In the genomic region with DNA sequence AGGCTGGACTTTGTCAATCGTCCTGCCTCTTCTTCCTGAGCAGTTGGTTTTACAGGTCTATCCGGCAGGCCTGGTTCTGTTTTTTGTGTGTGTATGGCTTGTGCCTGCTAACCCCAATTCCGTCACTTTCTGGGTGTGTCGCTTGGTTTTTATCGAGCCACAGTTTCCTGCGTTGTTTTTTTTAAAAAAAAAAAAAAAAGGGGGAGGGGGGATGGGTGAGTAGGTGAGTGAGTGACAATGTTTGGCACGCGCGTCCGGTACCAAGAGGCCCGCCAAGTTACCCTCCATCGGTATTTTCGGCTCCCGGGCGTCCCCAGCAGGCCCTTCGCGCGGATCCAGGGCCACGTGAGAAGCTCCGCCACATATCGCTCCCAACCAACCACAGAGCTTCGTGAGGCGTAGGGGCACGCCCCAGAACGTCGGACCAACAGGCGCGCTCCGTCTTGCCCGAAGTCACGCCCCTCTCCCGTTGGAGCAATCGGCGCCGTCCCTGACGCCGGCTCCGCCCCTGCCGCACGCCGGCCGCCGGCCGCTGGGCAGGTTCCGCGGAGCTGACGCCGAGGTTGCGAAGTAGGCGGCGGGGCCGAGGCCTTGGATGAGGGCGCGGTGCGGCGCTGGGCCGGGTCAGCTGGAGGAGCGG, we compare ENCODE assay signal across 8 mouse cellular contexts. TPM values are rescaled to one million over a fixed set of nuclear protein-coding genes. Genes with fewer than 3 reads are reported as not detected.
DNase-seq lines count a peak whose midpoint lies in the region; ATAC-seq and TF ChIP-seq lines count a peak whose summit lies in the region.

TSS of gene Tatdn2 (plus strand) at position 469 of the 640 bp plus-strand sequence.

- H3K9me3 ChIP-seq in G1E (replicated peaks) = no peaks in the 10 kb centered on the region
- no peaks in the 10 kb centered on the region for H3K9me3 ChIP-seq in forebrain, embryonic 16.5 days (ENCODE audit: control insufficient read depth, low read length)
- H3K9me3 ChIP-seq in lung, embryonic 14.5 days (ENCODE audit: low read depth, low read length) = no peaks in the 10 kb centered on the region

- under 1% methylated on average over 54 of the region's 58 CpGs for WGBS in forebrain, embryonic 16.5 days
- under 1% methylated on average over 51 of the region's 58 CpGs for WGBS in lung, embryonic 14.5 days
- under 1% methylated on average over 58 of the region's 58 CpGs for WGBS in olfactory bulb, adult 2 months
- under 1% methylated on average over 58 of the region's 58 CpGs for WGBS in thymus, adult 2 months

- TF ChIP-seq CTCF in G1E (IDR thresholded peaks at IDR 0.05; ENCODE audit: low read depth, low read length) = no peak
- TF ChIP-seq CTCF in layer of hippocampus, adult 2 months (conservative IDR thresholded peaks at IDR 0.05) = peak; percentile 26; the same call in 1 of the 2 replicates
- no peak; the same call in 1 of the 2 replicates for TF ChIP-seq CTCF in lung, embryonic 14.5 days (IDR thresholded peaks at IDR 0.05; ENCODE audit: low read depth)
- no peak for TF ChIP-seq CTCF in olfactory bulb, adult 2 months (IDR thresholded peaks at IDR 0.05; ENCODE audit: insufficient read depth, low read depth, low read length)
- peak; percentile 74; the same call in 1 of the 2 replicates for TF ChIP-seq CTCF in thymus, adult 2 months (IDR thresholded peaks at IDR 0.05; ENCODE audit: borderline replicate concordance, control insufficient read depth, extremely low read depth, insufficient read depth, low read length, poor library complexity)

- H3K4me3 ChIP-seq in G1E (ENCODE audit: low read depth, low read length) = peak within 1 kb of the TSS; percentile 97
- peak within 1 kb of the TSS; percentile 88 for H3K4me3 ChIP-seq in forebrain, embryonic 16.5 days (replicated peaks; ENCODE audit: low read length)
- H3K4me3 ChIP-seq in layer of hippocampus, adult 2 months = peak within 1 kb of the TSS; percentile 94
- peak within 1 kb of the TSS; percentile 93 for H3K4me3 ChIP-seq in lung, embryonic 14.5 days (ENCODE audit: low read depth, low read length)
- peak within 1 kb of the TSS; percentile 63 for H3K4me3 ChIP-seq in olfactory bulb, adult 2 months (ENCODE audit: insufficient read depth, low read depth, low read length)
- H3K4me3 ChIP-seq in thymus, adult 2 months (ENCODE audit: control insufficient read depth, insufficient read depth, low read length) = peak within 1 kb of the TSS; percentile 95

- peak within 1 kb of the TSS; percentile 82 for H3K9ac ChIP-seq in forebrain, embryonic 16.5 days (replicated peaks; ENCODE audit: low read depth, low read length)
- peak within 1 kb of the TSS; percentile 80 for H3K9ac ChIP-seq in lung, embryonic 14.5 days

- peak within 1 kb of the TSS; percentile 96 for H3K4me2 ChIP-seq in forebrain, embryonic 16.5 days (ENCODE audit: low read length)
- H3K4me2 ChIP-seq in lung, embryonic 14.5 days = peak within 1 kb of the TSS; percentile 96

- peak; percentile 96 for ATAC-seq in G1E (ENCODE audit: extremely low read depth, insufficient number of reproducible peaks, low FRiP score, poor library complexity, severe bottlenecking)
- ATAC-seq in forebrain, embryonic 16.5 days = peak; percentile 100
- ATAC-seq in lung, embryonic 14.5 days (ENCODE audit: insufficient read depth) = peak; percentile 99

- TF ChIP-seq POLR2A in olfactory bulb, adult 2 months (IDR thresholded peaks at IDR 0.05; ENCODE audit: insufficient read depth, low read depth, low read length) = peak; percentile 55
- TF ChIP-seq POLR2A in thymus, adult 2 months (IDR thresholded peaks at IDR 0.05; ENCODE audit: control insufficient read depth, extremely low read depth, insufficient read depth, low read length, poor library complexity) = peak; percentile 98

- no peaks in the 10 kb centered on the region for H3K27me3 ChIP-seq in G1E (ENCODE audit: insufficient read depth, low read length)
- H3K27me3 ChIP-seq in forebrain, embryonic 16.5 days (replicated peaks; ENCODE audit: control insufficient read depth, insufficient read depth, low read length) = no peaks in the 10 kb centered on the region
- H3K27me3 ChIP-seq in lung, embryonic 14.5 days (ENCODE audit: insufficient read depth, low read length) = no peaks in the 10 kb centered on the region
- H3K27me3 ChIP-seq in thymus, adult 2 months (ENCODE audit: control insufficient read depth, insufficient read depth, low read length) = no peaks in the 10 kb centered on the region

- H3K36me3 ChIP-seq in G1E (replicated peaks) = peaks cover 56% of the 10 kb centered on the region
- peaks cover 3% of the 10 kb centered on the region; the same call in 1 of the 2 replicates for H3K36me3 ChIP-seq in forebrain, embryonic 16.5 days (ENCODE audit: control insufficient read depth, insufficient read depth)
- peaks cover 18% of the 10 kb centered on the region for H3K36me3 ChIP-seq in lung, embryonic 14.5 days (ENCODE audit: insufficient read depth)
- peaks cover 7% of the 10 kb centered on the region; the same call in 1 of the 2 replicates for H3K36me3 ChIP-seq in thymus, adult 2 months (ENCODE audit: control insufficient read depth, insufficient read depth, low read length)

- peak; percentile 95 for DNase-seq in G1E (ENCODE audit: low spot score)
- peak; percentile 95 to 98 for DNase-seq in cerebellum, adult 18-20 months
- peak; percentile 93 to 95 for DNase-seq in heart, postnatal 36 days
- peak; percentile 94 to 99 for DNase-seq in layer of hippocampus, adult 2 months (ENCODE audit: low spot score in 2 of 2)
- peak; percentile 98 for DNase-seq in lung, embryonic 14.5 days
- DNase-seq in thymus, adult 2 months = peak; percentile 95

- peaks cover 73% of the 10 kb centered on the region for H3K4me1 ChIP-seq in G1E (ENCODE audit: insufficient read depth, low read depth, low read length)
- H3K4me1 ChIP-seq in forebrain, embryonic 16.5 days (replicated peaks; ENCODE audit: control insufficient read depth, insufficient read depth, low read length) = peaks cover 22% of the 10 kb centered on the region
- peaks cover 5% of the 10 kb centered on the region; the same call in 1 of the 2 replicates for H3K4me1 ChIP-seq in lung, embryonic 14.5 days (ENCODE audit: insufficient read depth)
- H3K4me1 ChIP-seq in olfactory bulb, adult 2 months (ENCODE audit: control insufficient read depth, insufficient read depth, low read length) = peaks cover 11% of the 10 kb centered on the region
- peaks cover 12% of the 10 kb centered on the region for H3K4me1 ChIP-seq in thymus, adult 2 months (replicated peaks; ENCODE audit: control insufficient read depth, insufficient read depth, low read length)

- intact Hi-C loops in heart, postnatal 36 days (cut with DNase I) = loop anchor here (1.0 to 5.0 kb wide), 3 partner anchors 15 to 164 kb away; partner anchors contain the start of genes Emc3, Fancd2 and Irak2

- H3K27ac ChIP-seq in forebrain, embryonic 16.5 days (ENCODE audit: low read length) = peak within 1 kb of the TSS; percentile 70
- H3K27ac ChIP-seq in layer of hippocampus, adult 2 months = peak within 1 kb of the TSS; percentile 88
- H3K27ac ChIP-seq in lung, embryonic 14.5 days (ENCODE audit: low read depth) = peak within 1 kb of the TSS; percentile 89
- H3K27ac ChIP-seq in olfactory bulb, adult 2 months (ENCODE audit: insufficient read depth, low read depth, low read length) = peak within 1 kb of the TSS; percentile 72
- peak within 1 kb of the TSS; percentile 92 for H3K27ac ChIP-seq in thymus, adult 2 months (ENCODE audit: control insufficient read depth, insufficient read depth, low read length)

RNA-seq across cellular contexts. Expression of gene Tatdn2, which starts in this region (rescaled TPM):
- total RNA-seq in G1E (2014; fragmentation: Nextera tagmentation) (20.9 and 26.3 TPM in 2 replicates), G1E (2017) (72.0 and 81.3 TPM in 2 replicates)
- polyA plus RNA-seq in G1E (2012) = 33.1 and 34.5 TPM in 2 replicates
- polyA plus RNA-seq in forebrain, embryonic 16.5 days (2015; fragmentation: Nextera tagmentation; extraction: Ambion mirVana) = 1.1 and 1.6 TPM in 2 replicates
- 10 to 100 TPM; 56.1 to 62.1 TPM for total RNA-seq in heart, postnatal 36 days (2021)
- total RNA-seq in layer of hippocampus, adult 2 months (2021) = 10 to 100 TPM; 60.4 to 67.8 TPM
- 1.2 and 1.5 TPM in 2 replicates for polyA plus RNA-seq in lung, embryonic 14.5 days (2014; fragmentation: Nextera tagmentation; extraction: Ambion mirVana)
- not detected in 2 replicates for polyA plus RNA-seq in olfactory bulb, adult 2 months (2012; ENCODE audit: insufficient read depth, insufficient read length, low replicate concordance, missing spikeins)
- polyA plus RNA-seq in thymus, adult 2 months (2012; rRNA removed) = 35.2 and 35.7 TPM in 2 replicates

Comparison
In these comparisons a context has a peak if more than half of its experiments do, and no peak if none do; other contexts are left out.
1. Peak in every context shown above with its lines: DNase-seq, ATAC-seq, H3K4me3 ChIP-seq and H3K27ac ChIP-seq.
2. RNA of gene Tatdn2 (polyA plus RNA-seq): 35.2 to 35.7 TPM in thymus, adult 2 months and 33.1 to 34.5 TPM in G1E; 1.1 to 1.6 TPM in forebrain, embryonic 16.5 days, 1.2 to 1.5 TPM in lung, embryonic 14.5 days and not detected in olfactory bulb, adult 2 months; every median in the first group is over 10 times any median in the second.
3. CTCF ChIP-seq: peak in layer of hippocampus, adult 2 months (single experiment) and thymus, adult 2 months (single experiment); none in G1E (single experiment), lung, embryonic 14.5 days (single experiment) and olfactory bulb, adult 2 months (single experiment).